Mouse (Mus musculus): ENCODE results near the gene Zdhhc5.

- TF ChIP-seq GATA1 (IDR thresholded peaks at IDR 0.05; ENCODE audit: low read length): no peak
- TF ChIP-seq TAL1 (IDR thresholded peaks at IDR 0.05; ENCODE audit: low read length): no peak
Observed at GRCm38 (mm10) chr2:84707523-84707922, 7.5 kb downstream of the Zdhhc5 start.

Data from erythroblast, embryonic 14.5 days (primary cell).